Mouse (Mus musculus) forebrain, embryonic 15.5 days (tissue): ENCODE measurements around the gene Cd24a. TPM values are rescaled to one million over a fixed set of nuclear protein-coding genes. Genes with fewer than 3 reads are reported as not detected.
A peak's percentile ranks its signal among the peaks of the same experiment; 100 is the strongest.

ENCODE experiments used
- ATAC-seq: fragments of 200-750 bp; cut with Nextera tagmentation; replicated peaks from 2 replicates; pipeline ENCODE4 v1.8.0; 2017; ENCODE audit warnings: mild to moderate bottlenecking, moderate TSS enrichment, moderate library complexity
- H3K27ac ChIP-seq: fragments of 300-500 bp; sonication (generic); replicated peaks from 2 replicates; pipeline ENCODE4 v1.5.1; 2015; ENCODE audit warnings: mild to moderate bottlenecking, inconsistent platforms
- H3K27me3 ChIP-seq: fragments of 300-500 bp; sonication (generic); 2 replicates; pipeline ENCODE4 v1.6.1; 2015; ENCODE audit warnings: inconsistent platforms
- H3K36me3 ChIP-seq: fragments of 300-500 bp; sonication (generic); 2 replicates; pipeline ENCODE4 v1.6.1; 2015; ENCODE audit warnings: mild to moderate bottlenecking, inconsistent platforms
- H3K4me1 ChIP-seq: fragments of 300-500 bp; sonication (generic); 2 replicates; pipeline ENCODE4 v1.6.1; 2015; ENCODE audit warnings: inconsistent platforms
- H3K4me2 ChIP-seq: fragments of 300-500 bp; sonication (generic); replicated peaks from 2 replicates; pipeline ENCODE4 v1.6.1; 2015; ENCODE audit warnings: mild to moderate bottlenecking, inconsistent platforms
- H3K4me3 ChIP-seq: fragments of 300-500 bp; sonication (generic); 2 replicates; pipeline ENCODE4 v1.5.1; 2015; ENCODE audit warnings: mild to moderate bottlenecking, inconsistent platforms
- H3K9ac ChIP-seq: fragments of 300-500 bp; sonication (generic); replicated peaks from 2 replicates; pipeline ENCODE4 v1.6.1; 2015; ENCODE audit warnings: mild to moderate bottlenecking, inconsistent platforms
- H3K9me3 ChIP-seq: fragments of 300-500 bp; sonication (generic); 2 replicates; pipeline ENCODE4 v1.6.1; 2016; ENCODE audit warnings: inconsistent platforms
- WGBS: fragments of 180-500 bp; shearing (Covaris S2); methylation state at CpG from one replicate; pipeline ENCODE4 v1.1.7; 2015; ENCODE audit warnings: mixed read lengths; 5-methylcytosine and 5-hydroxymethylcytosine counted together
- polyA plus RNA-seq: library from polyadenylated mRNA; unstranded; fragments of >200 nt; fragmentation: Nextera tagmentation; extraction: Ambion mirVana; gene quantifications from 2 replicates; pipeline ENCODE4 v1.2.1, GENCODE M21; 2015

Gene Cd24a
- polyA plus RNA-seq, 1 experiment from 2014 or later, result 974 TPM

DNA sequence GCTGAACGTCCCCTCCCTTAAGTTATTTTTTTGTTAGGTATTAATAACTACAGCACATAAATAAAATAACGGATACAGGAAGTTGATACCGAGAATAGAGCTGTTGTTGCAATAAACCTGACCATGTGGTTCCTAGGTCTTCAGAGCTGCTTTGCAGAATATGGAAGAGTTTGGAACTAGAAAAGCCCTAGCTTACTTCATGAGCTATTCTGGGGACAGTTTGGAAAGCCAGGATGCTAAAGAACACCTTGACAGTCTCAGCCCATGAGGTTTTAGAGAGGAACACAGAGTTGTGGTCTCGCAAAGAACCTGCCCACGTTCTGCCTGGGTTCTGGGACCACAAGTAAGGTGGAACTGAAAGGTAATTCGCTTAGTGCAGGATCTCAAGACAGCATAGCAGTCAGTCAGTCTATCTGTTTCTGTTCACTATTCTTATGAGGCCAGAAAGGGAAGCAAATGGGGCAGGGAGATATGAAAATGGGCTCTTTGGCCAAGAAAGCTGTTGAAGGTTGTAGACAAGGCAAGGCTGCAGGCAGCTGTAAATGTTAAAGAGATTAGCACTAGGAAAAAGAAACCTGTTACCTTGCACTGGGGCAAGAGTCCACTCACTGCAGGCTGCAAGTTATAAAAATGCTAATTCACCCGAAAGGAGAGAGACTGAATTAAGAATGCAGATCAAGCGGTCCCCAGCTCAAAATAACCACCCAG is 10.5 kb downstream of the Cd24a start:
- Histone ChIP-seq H3K27ac (no peak overlapping the region), H3K4me1 (no peaks in the 10 kb centered on the region), H3K4me3 (no peak overlapping the region), H3K9ac (no peak overlapping the region), H3K36me3 (peaks cover 16% of the 10 kb centered on the region), H3K27me3 (no peaks in the 10 kb centered on the region), H3K4me2 (no peak overlapping the region), H3K9me3 (no peaks in the 10 kb centered on the region)
- no peak for ATAC-seq
- 77% methylated on average over 8 of the region's 8 CpGs for WGBS

DNA sequence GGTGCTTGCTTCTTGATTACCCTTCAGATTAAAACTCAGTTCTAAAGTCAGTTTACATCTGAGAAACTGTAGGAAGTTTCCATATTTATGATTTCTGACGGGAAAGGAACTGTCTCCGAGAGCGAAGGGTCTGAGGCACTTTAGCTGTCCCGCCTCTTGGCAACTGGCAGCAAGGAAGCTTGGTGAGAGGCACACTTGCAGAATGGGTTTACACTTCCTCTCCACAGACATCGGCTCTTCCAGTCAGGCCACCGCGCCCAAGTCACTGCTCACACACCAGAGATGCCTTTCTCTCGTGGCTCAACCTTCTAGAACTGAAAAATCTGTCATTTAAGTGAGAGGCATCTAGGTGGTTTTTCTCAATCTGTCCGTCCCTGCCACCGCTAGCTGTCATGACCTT is 13.4 kb downstream of the Cd24a start:
- no peak for ATAC-seq
- WGBS, result 89% methylated on average over 10 of the region's 10 CpGs
- no peak overlapping the region for H3K4me2 ChIP-seq
- no peaks in the 10 kb centered on the region for H3K27me3 ChIP-seq
- H3K4me1 ChIP-seq, result no peaks in the 10 kb centered on the region
- H3K4me3 ChIP-seq, result no peak overlapping the region
- H3K9me3 ChIP-seq, result no peaks in the 10 kb centered on the region
- no peak overlapping the region for H3K9ac ChIP-seq
- no peaks in the 10 kb centered on the region for H3K36me3 ChIP-seq
- no peak overlapping the region for H3K27ac ChIP-seq

DNA sequence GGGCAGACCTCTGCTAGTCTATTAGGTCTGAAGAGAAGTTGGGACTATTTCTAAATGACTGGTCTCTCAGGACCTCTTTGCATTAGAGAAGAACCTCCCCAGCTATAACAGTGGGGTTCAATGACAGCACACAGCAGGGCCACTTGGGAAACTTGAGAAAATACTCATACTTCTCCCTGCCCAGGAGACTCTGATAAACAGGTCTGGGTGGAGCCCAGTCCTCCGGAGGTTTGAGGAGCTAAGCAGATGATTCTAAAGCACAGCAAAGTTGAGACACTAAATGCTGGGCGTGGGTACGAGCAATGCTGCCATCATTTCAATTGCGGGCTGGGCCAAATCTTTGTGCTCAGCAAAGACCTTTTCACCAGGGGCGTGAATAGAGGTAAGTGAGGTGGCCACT is 15.1 kb downstream of the Cd24a start:
- H3K4me1 ChIP-seq, result no peaks in the 10 kb centered on the region
- no peaks in the 10 kb centered on the region for H3K27me3 ChIP-seq
- H3K4me2 ChIP-seq, result no peak overlapping the region
- no peaks in the 10 kb centered on the region for H3K9me3 ChIP-seq
- H3K9ac ChIP-seq, result no peak overlapping the region
- ATAC-seq, result no peak
- H3K27ac ChIP-seq, result no peak overlapping the region
- WGBS, result 90% methylated on average over 5 of the region's 5 CpGs
- no peak overlapping the region for H3K4me3 ChIP-seq
- no peaks in the 10 kb centered on the region for H3K36me3 ChIP-seq

DNA sequence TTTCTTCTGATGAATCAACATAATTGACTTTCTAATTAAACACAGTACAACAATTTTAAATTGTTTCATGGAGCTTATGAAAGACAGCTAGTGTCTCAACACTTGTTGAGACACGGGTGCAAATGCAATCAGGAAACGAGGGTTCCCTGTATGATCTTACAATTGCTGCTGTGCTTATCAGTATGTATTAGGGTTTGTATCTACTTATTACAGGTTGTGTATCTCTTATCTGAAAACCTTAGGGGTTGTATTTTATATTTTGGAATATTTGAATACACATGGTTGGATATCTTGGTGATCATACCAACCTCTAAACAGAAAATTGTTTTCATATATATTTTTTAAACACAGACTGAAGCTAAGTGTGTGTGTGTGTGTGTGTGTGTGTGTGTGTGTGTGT is 16.1 kb downstream of the Cd24a start:
- Histone ChIP-seq H3K4me1 (no peaks in the 10 kb centered on the region), H3K9me3 (no peaks in the 10 kb centered on the region), H3K36me3 (no peaks in the 10 kb centered on the region), H3K4me3 (no peak overlapping the region), H3K27me3 (no peaks in the 10 kb centered on the region), H3K27ac (no peak overlapping the region), H3K4me2 (no peak overlapping the region), H3K9ac (no peak overlapping the region)
- 82% methylated on average over 2 of the region's 2 CpGs for WGBS
- no peak for ATAC-seq

DNA sequence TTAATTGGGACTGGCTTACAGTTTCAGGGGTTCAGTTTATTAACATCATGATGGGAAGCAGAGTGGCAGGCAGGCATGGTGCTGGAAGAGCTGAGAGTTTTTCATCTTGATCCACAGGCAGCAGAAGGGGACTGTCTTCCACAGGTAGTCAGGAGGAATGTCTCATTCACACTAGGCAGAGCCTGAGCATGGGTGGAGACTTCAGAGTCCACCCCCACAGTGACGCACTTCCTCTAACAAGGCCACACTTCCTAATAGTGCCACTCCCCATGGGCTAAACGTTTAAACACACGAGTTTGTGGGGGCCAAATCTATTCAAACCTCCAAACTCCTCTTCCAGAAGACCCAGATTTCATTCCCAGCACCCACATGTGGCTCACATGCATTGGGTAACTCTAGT is 16.8 kb downstream of the Cd24a start:
- no peaks in the 10 kb centered on the region for H3K27me3 ChIP-seq
- H3K36me3 ChIP-seq, result no peaks in the 10 kb centered on the region
- no peak for ATAC-seq
- no peak overlapping the region for H3K27ac ChIP-seq
- WGBS, result 78% methylated on average over 3 of the region's 3 CpGs
- H3K4me2 ChIP-seq, result no peak overlapping the region
- H3K9ac ChIP-seq, result no peak overlapping the region
- no peak overlapping the region for H3K4me3 ChIP-seq
- H3K4me1 ChIP-seq, result peaks cover 3% of the 10 kb centered on the region; the same call in 1 of the 2 replicates
- no peaks in the 10 kb centered on the region for H3K9me3 ChIP-seq

DNA sequence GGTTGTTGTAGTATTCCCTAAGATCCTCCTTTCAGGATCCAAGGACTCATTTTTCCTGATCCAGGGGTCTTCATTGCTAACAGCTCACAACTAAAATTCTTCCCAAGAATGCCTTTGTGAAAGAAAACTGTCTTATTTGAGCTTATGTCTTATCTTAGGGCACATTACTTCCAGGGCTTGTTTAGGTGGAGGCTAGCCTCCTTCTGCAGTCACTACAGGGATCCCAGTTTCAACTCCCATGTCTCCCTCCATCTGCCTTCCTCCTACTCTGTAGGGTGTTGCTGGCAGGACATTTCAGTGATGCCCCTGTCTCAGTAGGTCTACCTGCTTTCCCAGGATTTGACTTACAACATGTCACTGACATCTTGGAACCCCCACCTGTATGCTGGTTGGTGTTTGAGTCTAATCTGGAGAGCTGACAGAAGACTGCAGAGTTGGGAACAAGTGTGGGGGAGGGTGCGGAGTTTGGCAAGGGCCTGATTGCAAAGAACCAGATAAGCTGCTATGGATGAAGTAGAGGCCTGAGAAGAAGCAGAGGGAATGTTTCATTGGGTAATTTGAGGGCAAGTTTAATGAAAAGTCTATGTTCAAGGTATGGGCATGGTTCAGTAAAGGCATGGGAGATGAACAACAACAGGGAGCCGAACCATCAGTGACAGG is 20.1 kb downstream of the Cd24a start:
- Histone ChIP-seq H3K4me2 (no peak overlapping the region), H3K4me1 (peaks cover 23% of the 10 kb centered on the region), H3K9ac (no peak overlapping the region), H3K9me3 (no peaks in the 10 kb centered on the region), H3K27ac (no peak overlapping the region), H3K4me3 (no peak overlapping the region), H3K36me3 (no peaks in the 10 kb centered on the region), H3K27me3 (no peaks in the 10 kb centered on the region)
- no peak for ATAC-seq
- 94% methylated on average over 2 of the region's 2 CpGs for WGBS

DNA sequence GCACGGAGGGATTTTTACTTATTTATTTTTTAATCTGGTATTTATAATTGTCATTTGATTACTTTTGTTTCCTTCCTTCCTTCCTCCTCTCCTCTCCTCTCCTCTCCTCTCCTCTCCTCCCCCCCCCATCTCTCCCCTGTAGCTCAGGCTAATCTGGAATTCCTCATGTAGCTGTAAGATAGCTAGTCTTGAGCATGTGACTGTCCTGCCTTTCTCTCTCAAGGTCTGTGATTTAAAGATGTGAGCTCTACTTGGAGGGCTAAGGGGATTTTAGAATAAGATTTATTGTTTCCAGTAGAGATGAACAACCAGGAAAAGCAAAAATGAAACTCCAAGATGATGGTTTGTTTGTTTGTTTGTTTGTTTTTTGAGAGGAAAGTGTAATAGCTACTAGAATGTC is 23.0 kb downstream of the Cd24a start:
- no peak overlapping the region for H3K9ac ChIP-seq
- WGBS, result 89% methylated on average over 1 of the region's 1 CpGs
- no peaks in the 10 kb centered on the region for H3K9me3 ChIP-seq
- H3K4me3 ChIP-seq, result no peak overlapping the region
- H3K27ac ChIP-seq, result peak overlapping the region; percentile 92
- peaks cover 23% of the 10 kb centered on the region for H3K4me1 ChIP-seq
- no peaks in the 10 kb centered on the region for H3K36me3 ChIP-seq
- H3K27me3 ChIP-seq, result no peaks in the 10 kb centered on the region
- H3K4me2 ChIP-seq, result no peak overlapping the region
- no peak for ATAC-seq

DNA sequence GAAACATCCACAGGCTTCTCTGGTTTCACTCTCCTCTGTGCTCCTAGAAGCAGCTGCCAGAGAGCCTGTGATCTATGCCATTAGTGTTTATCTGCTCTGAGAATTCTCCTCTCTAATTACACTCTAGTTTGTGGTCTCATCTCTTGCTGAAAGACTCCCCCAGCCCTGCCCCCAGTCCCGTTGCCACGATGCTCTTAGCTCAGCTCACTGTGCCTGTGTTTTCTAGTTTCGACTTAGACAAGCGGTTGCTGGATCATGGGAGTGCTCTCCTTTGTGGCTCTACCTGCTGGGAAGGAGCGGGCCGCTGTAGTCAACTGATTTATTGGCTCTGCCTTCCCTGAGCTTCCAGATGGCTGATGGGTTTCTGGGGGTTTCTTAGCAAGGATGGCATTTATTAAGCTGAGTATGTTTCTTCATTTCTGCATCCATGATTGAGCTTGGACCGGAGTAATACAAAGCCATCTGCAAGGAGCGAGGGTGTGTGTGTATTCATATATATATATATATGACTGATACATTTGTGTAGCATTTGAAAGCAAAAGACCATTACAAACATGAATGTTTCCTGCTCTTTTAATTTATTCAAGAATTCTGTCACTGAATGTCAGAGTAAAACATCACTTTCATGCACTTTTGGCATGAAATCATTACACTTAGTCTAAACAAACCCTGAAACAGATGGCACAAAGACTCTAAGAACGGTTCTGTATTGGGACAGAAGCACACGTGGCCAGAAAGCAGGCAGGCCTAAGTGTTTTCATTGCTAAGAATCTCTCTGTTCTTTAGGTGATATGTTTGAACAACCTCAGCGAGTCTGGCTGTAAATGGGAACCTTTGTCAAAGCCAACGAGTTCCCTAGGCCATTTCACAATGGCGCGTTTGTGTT is 23.7 kb downstream of the Cd24a start:
- Histone ChIP-seq H3K4me3 (no peak overlapping the region), H3K9ac (no peak overlapping the region), H3K9me3 (no peaks in the 10 kb centered on the region), H3K27ac (peak overlapping the region; percentile 92), H3K36me3 (no peaks in the 10 kb centered on the region), H3K4me2 (no peak overlapping the region), H3K27me3 (no peaks in the 10 kb centered on the region), H3K4me1 (peaks cover 23% of the 10 kb centered on the region)
- peak; percentile 84 for ATAC-seq
- WGBS, result 29% methylated on average over 14 of the region's 14 CpGs

DNA sequence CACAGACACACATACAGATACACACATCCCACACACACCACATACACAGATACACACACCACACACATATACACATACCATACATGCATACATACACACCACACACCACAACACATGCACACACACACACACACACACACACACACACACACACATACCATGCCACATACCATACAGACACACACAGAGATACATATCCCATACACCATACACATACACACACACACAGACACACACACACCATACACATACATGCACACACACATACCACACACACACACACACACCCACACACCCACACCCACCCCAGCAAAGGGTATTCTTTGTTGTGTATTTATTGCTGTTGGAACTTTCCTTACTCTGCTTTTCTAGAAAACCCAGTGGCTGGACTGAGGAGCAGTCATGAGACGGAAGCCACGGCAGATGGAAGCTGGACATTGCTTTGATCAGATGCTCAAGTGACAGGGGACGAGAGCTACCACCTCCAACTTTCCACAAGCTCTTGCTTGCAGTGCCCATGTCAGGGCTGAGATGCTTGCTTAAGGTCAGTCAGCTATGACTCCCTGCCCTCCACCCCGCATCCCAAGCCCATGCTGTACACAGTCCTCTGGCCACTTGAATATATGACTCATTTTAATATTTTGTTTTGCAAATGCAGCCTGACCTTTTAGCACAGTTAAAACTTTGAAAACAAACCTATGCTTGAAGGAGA is 26.0 kb downstream of the Cd24a start:
- Histone ChIP-seq H3K27me3 (no peaks in the 10 kb centered on the region), H3K4me2 (no peak overlapping the region), H3K4me1 (peaks cover 23% of the 10 kb centered on the region), H3K9me3 (no peaks in the 10 kb centered on the region), H3K27ac (no peak overlapping the region), H3K36me3 (no peaks in the 10 kb centered on the region), H3K9ac (no peak overlapping the region), H3K4me3 (no peak overlapping the region)
- peak; percentile 26; the same call in 1 of the 2 replicates for ATAC-seq
- WGBS, result 93% methylated on average over 4 of the region's 4 CpGs

DNA sequence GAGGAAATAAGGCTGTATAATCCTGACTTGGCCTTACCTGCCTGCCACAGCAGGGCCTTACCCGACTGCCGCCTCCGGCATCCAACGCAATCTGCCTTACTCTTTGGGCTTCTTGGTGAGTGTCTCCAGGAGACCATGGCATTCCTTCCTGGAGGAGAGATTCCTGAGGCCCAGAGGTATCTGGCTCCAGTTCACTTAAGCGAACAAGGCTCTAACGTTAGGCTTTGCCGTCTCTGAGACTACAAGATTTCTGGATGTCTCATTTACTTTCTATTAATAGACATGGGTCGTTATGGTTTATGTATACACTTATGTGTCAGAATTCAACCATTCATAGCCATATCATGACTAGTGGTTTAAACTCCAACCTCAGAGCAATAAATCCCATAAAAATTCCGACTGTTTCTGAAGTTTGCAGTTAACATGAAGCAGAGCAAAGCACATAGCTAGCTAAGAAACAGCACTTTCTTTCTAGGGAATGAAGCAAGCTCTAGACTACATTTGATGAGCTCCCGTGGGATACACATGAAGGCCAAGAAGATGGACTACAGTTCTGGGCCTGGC is 26.7 kb downstream of the Cd24a start:
- no peaks in the 10 kb centered on the region for H3K36me3 ChIP-seq
- H3K27me3 ChIP-seq, result no peaks in the 10 kb centered on the region
- WGBS, result 83% methylated on average over 10 of the region's 10 CpGs
- peaks cover 22% of the 10 kb centered on the region for H3K4me1 ChIP-seq
- no peak overlapping the region for H3K27ac ChIP-seq
- no peak overlapping the region for H3K4me3 ChIP-seq
- ATAC-seq, result no peak
- no peaks in the 10 kb centered on the region for H3K9me3 ChIP-seq
- H3K4me2 ChIP-seq, result no peak overlapping the region
- no peak overlapping the region for H3K9ac ChIP-seq

DNA sequence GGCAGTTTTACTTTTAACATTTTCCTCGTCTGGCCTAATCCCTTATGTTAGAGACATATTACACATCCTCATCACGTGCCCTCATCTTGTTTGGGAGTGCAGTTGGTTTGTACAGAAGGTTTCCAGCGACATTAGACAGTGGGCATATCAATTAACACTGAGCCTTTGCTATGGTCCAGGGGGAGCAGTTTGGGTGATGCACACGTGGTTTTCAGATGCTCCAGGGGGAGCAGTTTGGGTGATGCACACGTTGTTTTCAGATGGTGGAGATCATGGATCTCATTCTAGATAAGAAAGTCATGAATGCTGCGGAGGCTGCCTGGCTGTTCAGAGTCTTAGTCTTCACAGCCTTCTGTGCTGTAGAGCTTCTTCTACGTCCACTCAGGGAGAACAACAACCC is 27.8 kb downstream of the Cd24a start:
- WGBS, result 82% methylated on average over 7 of the region's 7 CpGs
- no peak for ATAC-seq
- Histone ChIP-seq H3K36me3 (no peaks in the 10 kb centered on the region), H3K4me2 (no peak overlapping the region), H3K27me3 (no peaks in the 10 kb centered on the region), H3K4me1 (peaks cover 18% of the 10 kb centered on the region), H3K4me3 (no peak overlapping the region), H3K9ac (no peak overlapping the region), H3K9me3 (no peaks in the 10 kb centered on the region), H3K27ac (no peak overlapping the region)
